Mouse (Mus musculus): Measurements from ENCODE around the gene Snta1. TPM values are rescaled to one million over a fixed set of nuclear protein-coding genes. Genes with fewer than 3 reads are reported as not detected.

Snta1 gene
- polyA plus RNA-seq, 1 experiment from 2014 or later = 6.7 TPM

DNA sequence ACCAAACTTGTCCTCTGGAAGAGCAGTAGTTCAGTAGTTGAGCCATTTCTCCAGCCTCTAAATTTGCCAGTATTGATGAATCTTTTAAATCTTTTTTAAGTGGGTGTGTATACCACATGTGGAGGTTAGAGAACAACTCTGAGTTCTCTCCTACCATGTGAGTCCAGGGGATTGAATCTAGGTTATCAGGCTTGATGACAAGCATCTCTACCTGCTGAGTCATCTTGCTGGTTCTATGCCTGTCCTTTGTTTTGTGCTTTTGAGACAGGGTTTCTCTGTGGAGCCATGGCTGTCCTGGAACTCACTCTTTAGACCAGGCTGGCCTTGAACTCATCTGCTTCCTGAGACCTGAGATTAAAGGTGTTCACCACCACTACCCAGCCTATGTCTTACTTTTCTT is 40.7 kb upstream of the Snta1 start:
- no peak overlapping the region for H3K27ac ChIP-seq (replicated peaks)
- H3K36me3 ChIP-seq (ENCODE audit: control insufficient read depth, insufficient read depth, low read length) = no peaks in the 10 kb centered on the region
- no peak overlapping the region for H3K4me3 ChIP-seq (ENCODE audit: low read depth, low read length)
- no peaks in the 10 kb centered on the region for H3K9me3 ChIP-seq (ENCODE audit: control insufficient read depth, low read length)
- H3K4me1 ChIP-seq (replicated peaks; ENCODE audit: control insufficient read depth, insufficient read depth) = no peaks in the 10 kb centered on the region
- H3K9ac ChIP-seq (ENCODE audit: low read length) = no peak overlapping the region
- H3K4me2 ChIP-seq (replicated peaks; ENCODE audit: low read depth) = no peak overlapping the region
- ATAC-seq (ENCODE audit: low FRiP score, low TSS enrichment) (no peak), DNase-seq (ENCODE audit: low spot score) (no peak)
- TF ChIP-seq EP300 (optimal IDR thresholded peaks at IDR 0.05) = no peak
- TF ChIP-seq CTCF (IDR thresholded peaks at IDR 0.05; ENCODE audit: low read depth) = no peak
- no peaks in the 10 kb centered on the region for H3K27me3 ChIP-seq (ENCODE audit: control insufficient read depth, insufficient read depth, low read length)

DNA sequence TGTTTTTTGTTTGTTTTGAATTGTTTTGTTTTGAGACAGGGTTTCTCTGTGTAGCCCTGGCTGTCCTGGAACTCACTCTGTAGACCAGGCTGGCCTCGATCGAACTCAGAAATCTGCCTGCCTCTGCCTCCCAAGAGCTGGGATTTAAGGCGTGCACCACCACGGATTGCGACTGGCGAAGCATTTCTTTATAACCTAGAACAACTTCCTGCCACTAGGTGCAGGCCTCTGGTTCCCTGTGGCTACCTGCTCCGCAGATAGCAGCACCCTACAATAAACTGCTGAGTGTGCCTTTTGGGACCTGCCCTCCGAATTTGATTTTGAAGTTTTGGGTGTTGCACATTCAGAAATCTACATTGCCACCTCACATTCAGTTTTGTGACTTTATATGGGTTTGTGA is 39.9 kb upstream of the Snta1 start:
- 96% methylated on average over 8 of the region's 8 CpGs for WGBS
- Histone ChIP-seq H3K9me3 (ENCODE audit: control insufficient read depth, low read length) (no peaks in the 10 kb centered on the region), H3K36me3 (ENCODE audit: control insufficient read depth, insufficient read depth, low read length) (no peaks in the 10 kb centered on the region), H3K4me3 (ENCODE audit: low read depth, low read length) (no peak overlapping the region), H3K9ac (ENCODE audit: low read length) (no peak overlapping the region), H3K4me2 (replicated peaks; ENCODE audit: low read depth) (no peak overlapping the region), H3K27me3 (ENCODE audit: control insufficient read depth, insufficient read depth, low read length) (no peaks in the 10 kb centered on the region), H3K4me1 (replicated peaks; ENCODE audit: control insufficient read depth, insufficient read depth) (no peaks in the 10 kb centered on the region), H3K27ac (replicated peaks) (no peak overlapping the region)
- DNase-seq (ENCODE audit: low spot score) (no peak), ATAC-seq (ENCODE audit: low FRiP score, low TSS enrichment) (no peak)
- TF ChIP-seq CTCF (IDR thresholded peaks at IDR 0.05; ENCODE audit: low read depth) (no peak), EP300 (optimal IDR thresholded peaks at IDR 0.05) (no peak)

- Histone ChIP-seq H3K27ac (replicated peaks) (no peak overlapping the region), H3K36me3 (ENCODE audit: control insufficient read depth, insufficient read depth, low read length) (no peaks in the 10 kb centered on the region), H3K4me2 (replicated peaks; ENCODE audit: low read depth) (no peak overlapping the region), H3K4me3 (ENCODE audit: low read depth, low read length) (no peak overlapping the region), H3K9ac (ENCODE audit: low read length) (no peak overlapping the region), H3K4me1 (replicated peaks; ENCODE audit: control insufficient read depth, insufficient read depth) (no peaks in the 10 kb centered on the region; the same call in 1 of the 2 replicates), H3K9me3 (ENCODE audit: control insufficient read depth, low read length) (no peaks in the 10 kb centered on the region), H3K27me3 (ENCODE audit: control insufficient read depth, insufficient read depth, low read length) (no peaks in the 10 kb centered on the region)
- DNase-seq (ENCODE audit: low spot score) = no peak
- TF ChIP-seq CTCF (IDR thresholded peaks at IDR 0.05; ENCODE audit: low read depth) (no peak), EP300 (optimal IDR thresholded peaks at IDR 0.05) (no peak)
- no peak for ATAC-seq (ENCODE audit: low FRiP score, low TSS enrichment)
Measured at GRCm38 (mm10) chr2:154440453-154440852, 32.6 kb upstream of the Snta1 start.

DNA sequence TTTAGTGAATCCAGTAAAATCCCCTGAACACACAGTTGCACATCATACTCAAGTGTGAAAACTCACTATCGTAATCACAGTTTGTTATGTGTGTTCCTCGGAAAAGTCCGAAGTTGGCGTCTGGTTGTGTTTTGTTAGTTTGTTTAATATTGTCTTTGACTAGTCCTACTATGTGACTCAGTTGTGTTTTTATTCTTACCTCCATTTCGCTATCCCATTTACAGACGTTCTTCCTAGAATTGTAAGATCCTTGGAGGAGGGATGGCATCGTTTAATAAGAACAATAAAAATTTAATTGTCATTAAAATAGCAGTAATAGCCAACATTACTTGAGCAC is 29.3 kb upstream of the Snta1 start:
- no peaks in the 10 kb centered on the region for H3K36me3 ChIP-seq (ENCODE audit: control insufficient read depth, insufficient read depth, low read length)
- TF ChIP-seq EP300 (optimal IDR thresholded peaks at IDR 0.05) (no peak), CTCF (IDR thresholded peaks at IDR 0.05; ENCODE audit: low read depth) (no peak)
- 5% methylated on average over 7 of the region's 7 CpGs for WGBS
- H3K27me3 ChIP-seq (ENCODE audit: control insufficient read depth, insufficient read depth, low read length) = no peaks in the 10 kb centered on the region
- H3K27ac ChIP-seq (replicated peaks) = peak overlapping the region; percentile 94
- H3K4me2 ChIP-seq (replicated peaks; ENCODE audit: low read depth) = peak overlapping the region; percentile 66
- H3K9ac ChIP-seq (ENCODE audit: low read length) = peak overlapping the region; percentile 96
- H3K9me3 ChIP-seq (ENCODE audit: control insufficient read depth, low read length) = no peaks in the 10 kb centered on the region
- no peak for DNase-seq (ENCODE audit: low spot score)
- H3K4me1 ChIP-seq (replicated peaks; ENCODE audit: control insufficient read depth, insufficient read depth) = no peaks in the 10 kb centered on the region; the same call in 1 of the 2 replicates
- ATAC-seq (ENCODE audit: low FRiP score, low TSS enrichment) = no peak
- H3K4me3 ChIP-seq (ENCODE audit: low read depth, low read length) = peak overlapping the region; percentile 84

GRCm38 (mm10) chr2:154436458-154437190 is 28.7 kb upstream of the Snta1 start, which contains the start of gene Cbfa2t2:
Gene Cbfa2t2, plus strand, starts transcription at chr2:154436481.
- Histone ChIP-seq H3K4me1 (replicated peaks; ENCODE audit: control insufficient read depth, insufficient read depth) (no peaks in the 10 kb centered on the region; the same call in 1 of the 2 replicates), H3K27ac (replicated peaks) (peak within 1 kb of the TSS; percentile 94), H3K27me3 (ENCODE audit: control insufficient read depth, insufficient read depth, low read length) (no peaks in the 10 kb centered on the region), H3K9ac (ENCODE audit: low read length) (peak within 1 kb of the TSS; percentile 96), H3K9me3 (ENCODE audit: control insufficient read depth, low read length) (no peaks in the 10 kb centered on the region), H3K4me3 (ENCODE audit: low read depth, low read length) (peak within 1 kb of the TSS; percentile 84), H3K4me2 (replicated peaks; ENCODE audit: low read depth) (peak within 1 kb of the TSS; percentile 66), H3K36me3 (ENCODE audit: control insufficient read depth, insufficient read depth, low read length) (no peaks in the 10 kb centered on the region)
- TF ChIP-seq EP300 (optimal IDR thresholded peaks at IDR 0.05) (no peak), CTCF (IDR thresholded peaks at IDR 0.05; ENCODE audit: low read depth) (no peak)
- DNase-seq (ENCODE audit: low spot score) (peak; percentile 71), ATAC-seq (ENCODE audit: low FRiP score, low TSS enrichment) (peak; percentile 64)
- WGBS = under 1% methylated on average over 40 of the region's 70 CpGs

DNA sequence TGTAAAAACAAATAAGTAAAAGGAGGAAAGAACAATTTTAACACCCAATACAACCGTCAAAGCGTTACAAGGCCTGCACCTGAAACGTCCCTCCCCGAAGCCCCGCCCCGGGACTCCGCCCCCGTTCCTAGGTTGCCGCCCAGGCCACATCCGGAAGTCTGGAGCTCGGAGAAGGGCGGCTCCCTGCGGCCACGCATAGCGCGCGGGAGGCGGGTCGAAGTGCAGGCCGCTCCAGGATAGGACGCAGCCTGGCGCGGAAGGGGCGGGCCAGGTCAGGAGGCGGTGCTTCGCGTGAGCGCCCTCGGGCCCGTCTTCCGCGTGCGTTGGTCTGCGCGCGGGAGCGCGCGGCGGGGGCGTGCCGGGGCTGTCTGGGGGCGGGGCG is 28.2 kb upstream of the Snta1 start:
- H3K27me3 ChIP-seq (ENCODE audit: control insufficient read depth, insufficient read depth, low read length) = no peaks in the 10 kb centered on the region
- H3K4me1 ChIP-seq (replicated peaks; ENCODE audit: control insufficient read depth, insufficient read depth) = no peaks in the 10 kb centered on the region; the same call in 1 of the 2 replicates
- ATAC-seq (ENCODE audit: low FRiP score, low TSS enrichment) = peak; percentile 100
- no peaks in the 10 kb centered on the region for H3K9me3 ChIP-seq (ENCODE audit: control insufficient read depth, low read length)
- peak overlapping the region; percentile 84 for H3K4me3 ChIP-seq (ENCODE audit: low read depth, low read length)
- H3K4me2 ChIP-seq (replicated peaks; ENCODE audit: low read depth) = peak overlapping the region; percentile 46
- WGBS = under 1% methylated on average over 42 of the region's 44 CpGs
- TF ChIP-seq EP300 (optimal IDR thresholded peaks at IDR 0.05) (no peak), CTCF (IDR thresholded peaks at IDR 0.05; ENCODE audit: low read depth) (peak; percentile 43)
- peak; percentile 99 for DNase-seq (ENCODE audit: low spot score)
- H3K36me3 ChIP-seq (ENCODE audit: control insufficient read depth, insufficient read depth, low read length) = no peaks in the 10 kb centered on the region
- H3K9ac ChIP-seq (ENCODE audit: low read length) = peak overlapping the region; percentile 96
- H3K27ac ChIP-seq (replicated peaks) = peak overlapping the region; percentile 94
